Mouse (Mus musculus): Measurements from ENCODE around the gene Eif2ak1. TPM values are rescaled to one million over a fixed set of nuclear protein-coding genes. Genes with fewer than 3 reads are reported as not detected.
A peak's percentile ranks its signal among the peaks of the same experiment; 100 is the strongest.

Gene Eif2ak1
- total and polyA plus RNA-seq, 2 experiments from 2014 or later = 28.0 to 36.8 TPM

- DNase-seq = no peak
- peaks cover 6% of the 10 kb centered on the region; the same call in 1 of the 2 replicates for H3K4me1 ChIP-seq (ENCODE audit: insufficient read depth)
- no peak for TF ChIP-seq CTCF (IDR thresholded peaks at IDR 0.05; ENCODE audit: low read depth)
- 94% methylated on average over 5 of the region's 5 CpGs for WGBS
- H3K9ac ChIP-seq = no peak overlapping the region
- no peak overlapping the region for H3K4me2 ChIP-seq (ENCODE audit: low read depth)
- H3K27ac ChIP-seq (ENCODE audit: low read depth, low read length) = no peak overlapping the region
- no peak for ATAC-seq
- H3K9me3 ChIP-seq (ENCODE audit: low read length) = no peaks in the 10 kb centered on the region
- H3K27me3 ChIP-seq (ENCODE audit: insufficient read depth, low read length) = no peaks in the 10 kb centered on the region
- H3K4me3 ChIP-seq (ENCODE audit: low read depth, low read length) = no peak overlapping the region
- H3K36me3 ChIP-seq (ENCODE audit: insufficient read depth) = no peaks in the 10 kb centered on the region
These were observed 3.2 kb downstream of the Eif2ak1 start for GRCm38 (mm10) chr5:143820820-143821219.

- Histone ChIP-seq H3K27ac (ENCODE audit: low read depth, low read length) (no peak overlapping the region), H3K4me2 (ENCODE audit: low read depth) (no peak overlapping the region), H3K4me3 (ENCODE audit: low read depth, low read length) (no peak overlapping the region), H3K9ac (no peak overlapping the region), H3K36me3 (ENCODE audit: insufficient read depth) (peaks cover 42% of the 10 kb centered on the region), H3K27me3 (ENCODE audit: insufficient read depth, low read length) (no peaks in the 10 kb centered on the region), H3K4me1 (ENCODE audit: insufficient read depth) (no peaks in the 10 kb centered on the region), H3K9me3 (ENCODE audit: low read length) (no peaks in the 10 kb centered on the region)
- 88% methylated on average over 11 of the region's 11 CpGs for WGBS
- no peak for DNase-seq
- TF ChIP-seq CTCF (IDR thresholded peaks at IDR 0.05; ENCODE audit: low read depth) = no peak
- no peak for ATAC-seq
These were observed 54.1 kb downstream of the Eif2ak1 start for GRCm38 (mm10) chr5:143871547-143872169.

- Histone ChIP-seq H3K36me3 (ENCODE audit: insufficient read depth) (peaks cover 65% of the 10 kb centered on the region), H3K9ac (no peak overlapping the region), H3K27ac (ENCODE audit: low read depth, low read length) (no peak overlapping the region), H3K4me1 (ENCODE audit: insufficient read depth) (no peaks in the 10 kb centered on the region), H3K4me3 (ENCODE audit: low read depth, low read length) (no peak overlapping the region), H3K9me3 (ENCODE audit: low read length) (no peaks in the 10 kb centered on the region), H3K4me2 (ENCODE audit: low read depth) (no peak overlapping the region), H3K27me3 (ENCODE audit: insufficient read depth, low read length) (no peaks in the 10 kb centered on the region)
- 62% methylated on average over 4 of the region's 4 CpGs for WGBS
- ATAC-seq (no peak), DNase-seq (no peak)
- no peak for TF ChIP-seq CTCF (IDR thresholded peaks at IDR 0.05; ENCODE audit: low read depth)
These were observed 57.0 kb downstream of the Eif2ak1 start for GRCm38 (mm10) chr5:143874571-143874970.

GRCm38 (mm10) chr5:143885274-143885673, 67.7 kb downstream of the Eif2ak1 start:
- TF ChIP-seq CTCF (IDR thresholded peaks at IDR 0.05; ENCODE audit: low read depth) = no peak
- Histone ChIP-seq H3K4me1 (ENCODE audit: insufficient read depth) (no peaks in the 10 kb centered on the region), H3K9me3 (ENCODE audit: low read length) (no peaks in the 10 kb centered on the region), H3K4me2 (ENCODE audit: low read depth) (no peak overlapping the region), H3K9ac (no peak overlapping the region), H3K4me3 (ENCODE audit: low read depth, low read length) (no peak overlapping the region), H3K27ac (ENCODE audit: low read depth, low read length) (no peak overlapping the region), H3K27me3 (ENCODE audit: insufficient read depth, low read length) (no peaks in the 10 kb centered on the region), H3K36me3 (ENCODE audit: insufficient read depth) (peaks cover 96% of the 10 kb centered on the region)
- ATAC-seq (no peak), DNase-seq (no peak)
- WGBS = 98% methylated on average over 3 of the region's 3 CpGs

- Histone ChIP-seq H3K9me3 (ENCODE audit: low read length) (no peaks in the 10 kb centered on the region), H3K36me3 (ENCODE audit: insufficient read depth) (peaks cover 77% of the 10 kb centered on the region), H3K4me3 (ENCODE audit: low read depth, low read length) (no peak overlapping the region), H3K27me3 (ENCODE audit: insufficient read depth, low read length) (no peaks in the 10 kb centered on the region), H3K9ac (no peak overlapping the region), H3K27ac (ENCODE audit: low read depth, low read length) (no peak overlapping the region), H3K4me2 (ENCODE audit: low read depth) (no peak overlapping the region), H3K4me1 (ENCODE audit: insufficient read depth) (no peaks in the 10 kb centered on the region)
- ATAC-seq = no peak
- WGBS = 94% methylated on average over 6 of the region's 6 CpGs
- DNase-seq = no peak
- TF ChIP-seq CTCF (IDR thresholded peaks at IDR 0.05; ENCODE audit: low read depth) = no peak
These were observed 73.2 kb downstream of the Eif2ak1 start for GRCm38 (mm10) chr5:143890741-143891140.

GRCm38 (mm10) chr5:143892255-143892886, 74.8 kb downstream of the Eif2ak1 start:
- peak; percentile 41; the same call in 1 of the 2 replicates for TF ChIP-seq CTCF (IDR thresholded peaks at IDR 0.05; ENCODE audit: low read depth)
- 71% methylated on average over 9 of the region's 9 CpGs for WGBS

GRCm38 (mm10) chr5:143893396-143893795, 75.8 kb downstream of the Eif2ak1 start:
- DNase-seq (no peak), ATAC-seq (no peak)
- Histone ChIP-seq H3K27me3 (ENCODE audit: insufficient read depth, low read length) (no peaks in the 10 kb centered on the region), H3K4me1 (ENCODE audit: insufficient read depth) (no peaks in the 10 kb centered on the region), H3K27ac (ENCODE audit: low read depth, low read length) (no peak overlapping the region), H3K9ac (no peak overlapping the region), H3K9me3 (ENCODE audit: low read length) (no peaks in the 10 kb centered on the region), H3K4me3 (ENCODE audit: low read depth, low read length) (no peak overlapping the region), H3K4me2 (ENCODE audit: low read depth) (no peak overlapping the region), H3K36me3 (ENCODE audit: insufficient read depth) (peaks cover 72% of the 10 kb centered on the region)
- 72% methylated on average over 5 of the region's 5 CpGs for WGBS
- no peak for TF ChIP-seq CTCF (IDR thresholded peaks at IDR 0.05; ENCODE audit: low read depth)

More at GRCm38 (mm10) chr5:143892255-143892886, 74.8 kb downstream of the Eif2ak1 start:
- no peak overlapping the region for H3K4me3 ChIP-seq (ENCODE audit: low read depth, low read length)
- H3K4me2 ChIP-seq (ENCODE audit: low read depth) = no peak overlapping the region
- no peaks in the 10 kb centered on the region for H3K27me3 ChIP-seq (ENCODE audit: insufficient read depth, low read length)
- no peak overlapping the region for H3K9ac ChIP-seq
- DNase-seq (no peak), ATAC-seq (peak; percentile 51)
- no peaks in the 10 kb centered on the region for H3K4me1 ChIP-seq (ENCODE audit: insufficient read depth)
- no peak overlapping the region for H3K27ac ChIP-seq (ENCODE audit: low read depth, low read length)
- H3K9me3 ChIP-seq (ENCODE audit: low read length) = no peaks in the 10 kb centered on the region
- H3K36me3 ChIP-seq (ENCODE audit: insufficient read depth) = peaks cover 72% of the 10 kb centered on the region

Data from forebrain, postnatal 0 days (tissue).